20 mouse cellular contexts compared by ENCODE assay signal in the genomic region with DNA sequence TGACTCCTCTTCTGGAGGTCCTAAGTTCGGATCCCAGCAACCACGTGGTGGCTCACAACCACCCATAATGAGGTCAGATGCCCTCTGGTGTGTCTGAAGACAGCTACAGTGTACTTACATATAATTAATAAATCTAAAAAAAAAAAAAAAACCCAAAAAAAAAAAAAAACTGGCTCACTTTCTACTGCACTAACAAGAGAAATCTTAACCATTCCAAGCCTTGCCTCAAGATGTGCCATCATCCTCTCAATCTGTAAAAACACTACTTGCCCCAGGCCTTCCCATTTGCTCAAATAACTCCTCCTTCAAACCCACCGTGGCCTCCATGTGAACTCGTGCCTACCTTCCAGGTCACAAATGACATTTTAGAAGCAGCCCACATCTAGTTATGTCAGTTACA. TPM values are rescaled to one million over a fixed set of nuclear protein-coding genes. Genes with fewer than 3 reads are reported as not detected.
DNase-seq lines count a peak whose midpoint lies in the region; ATAC-seq and TF ChIP-seq lines count a peak whose summit lies in the region.
"Had no signal": no experiment of that assay in that cellular context is flagged by ENCODE, and none has a peak within 500 bp of the region (broad histone marks: within the 10 kb centered on the region; RNA-seq: fewer than 3 reads in every experiment).

No protein-coding gene starts in this region.

- H3K79me2 ChIP-seq in CH12.LX (replicated peaks; ENCODE audit: control insufficient read depth, extremely low read depth, insufficient read depth, poor library complexity, severe bottlenecking), result peaks cover 81% of the 10 kb centered on the region

- ATAC-seq in kidney, embryonic 16.5 days (ENCODE audit: low FRiP score, low TSS enrichment), result no peak
- ATAC-seq: CD4-positive, CD25-positive, alpha-beta regulatory T cell, adult 4 months; forebrain, embryonic 16.5 days had no signal

- dilution Hi-C loops in CH12.LX (cut with MboI; ENCODE audit: extremely low pct_ligation_motif_present, extremely low pct_unique_long_range_greater_than_20kb, low sequenced_read_pairs), result no loop called here

- no peak for DNase-seq in kidney, adult 9 months
- DNase-seq in CH12.LX (ENCODE audit: extremely low read depth), result no peak
- DNase-seq in ovary, postnatal 14 days (ENCODE audit: low spot score), result no peak
- DNase-seq in lung, postnatal 14 days, result no peak
- DNase-seq: adrenal gland, postnatal 10 days; cerebellum, adult 11 months; cerebellum, adult 8-10 months; cerebellum, postnatal 14 days; gastrocnemius, postnatal 14 days; heart, postnatal 36 days had no signal

- peak; percentile 47 for TF ChIP-seq POLR2A in CH12.LX (IDR thresholded peaks at IDR 0.05; ENCODE audit: low read depth, low read length)
- TF ChIP-seq POLR2A in embryonic fibroblast, embryonic 13.5 days (IDR thresholded peaks at IDR 0.05; ENCODE audit: low read depth, low read length), result no peak

- no peak for TF ChIP-seq RAD21 in CH12.LX (IDR thresholded peaks at IDR 0.05; ENCODE audit: low read depth, low read length)

- 70% methylated on average over 4 of the region's 4 CpGs for WGBS in kidney, embryonic 16.5 days

- H3K27ac ChIP-seq in kidney, embryonic 16.5 days (ENCODE audit: low read length), result 0 out of 2 replicates have a peak overlapping the region, but pooled peaks have one; percentile 13
- H3K27ac ChIP-seq in CH12.LX (ENCODE audit: insufficient read depth, low read depth), result 0 out of 2 replicates have a peak overlapping the region, but pooled peaks have one; percentile 4
- no peak overlapping the region for H3K27ac ChIP-seq in embryonic fibroblast, embryonic 13.5 days (ENCODE audit: insufficient read depth, low read length)
- H3K27ac ChIP-seq: embryonic facial prominence, embryonic 12.5 days; forebrain, embryonic 12.5 days; heart, embryonic 13.5 days; hindbrain, embryonic 15.5 days had no signal

- H3K9me3 ChIP-seq in kidney, embryonic 16.5 days (ENCODE audit: low read length), result no peaks in the 10 kb centered on the region
- H3K9me3 ChIP-seq in CH12.LX (replicated peaks; ENCODE audit: low read length), result no peaks in the 10 kb centered on the region
- no peaks in the 10 kb centered on the region for H3K9me3 ChIP-seq in E14TG2a.4 (ENCODE audit: low read length)
- H3K9me3 ChIP-seq: embryonic facial prominence, embryonic 12.5 days; forebrain, embryonic 12.5 days; G1E; heart, embryonic 13.5 days; hindbrain, embryonic 15.5 days had no signal

- H3K27me3 ChIP-seq in kidney, embryonic 16.5 days (ENCODE audit: insufficient read depth, low read length), result no peaks in the 10 kb centered on the region
- H3K27me3 ChIP-seq in CH12.LX (replicated peaks) (no peaks in the 10 kb centered on the region), E14TG2a.4 (ENCODE audit: insufficient read depth, low read length) (no peaks in the 10 kb centered on the region)
- H3K27me3 ChIP-seq: embryonic facial prominence, embryonic 12.5 days; forebrain, embryonic 12.5 days; heart, embryonic 13.5 days; hindbrain, embryonic 15.5 days had no signal

- no peak overlapping the region for H3K9ac ChIP-seq in kidney, embryonic 16.5 days (replicated peaks; ENCODE audit: low read length)
- H3K9ac ChIP-seq in CH12.LX (ENCODE audit: insufficient read depth, low read depth), result peak overlapping the region; percentile 39; the same call in 1 of the 2 replicates
- H3K9ac ChIP-seq: embryonic facial prominence, embryonic 12.5 days; forebrain, embryonic 12.5 days; hindbrain, embryonic 15.5 days had no signal

- no peak for TF ChIP-seq EP300 in CH12.LX (IDR thresholded peaks at IDR 0.05; ENCODE audit: low read length)

- no peak overlapping the region for H3K4me3 ChIP-seq in kidney, embryonic 16.5 days (ENCODE audit: low read length)
- no peak overlapping the region for H3K4me3 ChIP-seq in CH12.LX (replicated peaks in 1 of 3; ENCODE audit: low read depth in 2 of 3, low read length in 2 of 3, poor library complexity in 1 of 3)
- H3K4me3 ChIP-seq in E14TG2a.4 (replicated peaks; ENCODE audit: low read length), result peak overlapping the region; percentile 99
- H3K4me3 ChIP-seq in embryonic fibroblast, embryonic 13.5 days (ENCODE audit: insufficient read depth, low read length), result 0 out of 2 replicates have a peak overlapping the region, but pooled peaks have one; percentile 11
- H3K4me3 ChIP-seq: embryonic facial prominence, embryonic 12.5 days; forebrain, embryonic 12.5 days; heart, embryonic 13.5 days; hindbrain, embryonic 15.5 days had no signal

- H3K4me1 ChIP-seq in kidney, embryonic 16.5 days (ENCODE audit: insufficient read depth, low read length), result peaks cover 37% of the 10 kb centered on the region
- H3K4me1 ChIP-seq in CH12.LX (ENCODE audit: control insufficient read depth in 1 of 2, insufficient read depth in 2 of 2) (peaks cover 6 to 53% of the 10 kb centered on the region in 2 experiments), E14TG2a.4 (replicated peaks; ENCODE audit: low read depth, low read length) (peaks cover 80% of the 10 kb centered on the region)
- peaks cover 10% of the 10 kb centered on the region for H3K4me1 ChIP-seq in embryonic fibroblast, embryonic 13.5 days (ENCODE audit: control insufficient read depth, insufficient read depth, low read length)

- no peak overlapping the region for H3K4me2 ChIP-seq in kidney, embryonic 16.5 days (replicated peaks; ENCODE audit: low read depth, low read length)
- peak overlapping the region; percentile 52 for H3K4me2 ChIP-seq in CH12.LX (ENCODE audit: insufficient read depth, low read depth, poor library complexity, severe bottlenecking)
- H3K4me2 ChIP-seq: embryonic facial prominence, embryonic 12.5 days; hindbrain, embryonic 15.5 days had no signal

- H3K36me3 ChIP-seq in kidney, embryonic 16.5 days (ENCODE audit: insufficient read depth, low read length), result peaks cover 4% of the 10 kb centered on the region; the same call in 1 of the 2 replicates
- H3K36me3 ChIP-seq in CH12.LX (replicated peaks in 1 of 2; ENCODE audit: control insufficient read depth in 1 of 2, insufficient read depth in 1 of 2, low read length in 1 of 2) (peaks cover 10 to 61% of the 10 kb centered on the region in 2 experiments), E14TG2a.4 (ENCODE audit: insufficient read depth, low read length) (peaks cover 70% of the 10 kb centered on the region)

- TF ChIP-seq CTCF in CH12.LX (conservative IDR thresholded peaks at IDR 0.05 in 1 of 2, IDR thresholded peaks at IDR 0.05 in 1 of 2; ENCODE audit: low read depth in 2 of 2, low read length in 2 of 2) (no peak), E14TG2a.4 (conservative IDR thresholded peaks at IDR 0.05; ENCODE audit: low read length) (no peak)
- TF ChIP-seq CTCF in embryonic fibroblast, embryonic 13.5 days (IDR thresholded peaks at IDR 0.05; ENCODE audit: borderline replicate concordance, insufficient read depth, low read length), result no peak

- in situ Hi-C loops in CH12.LX (cut with MboI; ENCODE audit: low pct_ligation_motif_present, low pct_unique_long_range_greater_than_20kb, low sequenced_read_pairs), result no loop called here

TF ChIP-seq in CH12.LX, 34 proteins besides CTCF, POLR2A, EP300 and RAD21:
- TF ChIP-seq ZNF384 (IDR thresholded peaks at IDR 0.05; ENCODE audit: low read depth, low read length), result peak; percentile 61
- TF ChIP-seq MAFK (IDR thresholded peaks at IDR 0.05; ENCODE audit: insufficient replicate concordance, low read length), result no peak
- peak; percentile 1; the same call in 1 of the 2 replicates for TF ChIP-seq MYC (IDR thresholded peaks at IDR 0.05; ENCODE audit: low read depth, low read length)
- TF ChIP-seq MXI1 (IDR thresholded peaks at IDR 0.05; ENCODE audit: low read depth, low read length), result peak; percentile 39; the same call in 1 of the 2 replicates

RNA-seq across cellular contexts. Expression of gene Hspa4, which starts 3.4 kb away (rescaled TPM):
- polyA plus RNA-seq in kidney, embryonic 16.5 days (2015; fragmentation: Nextera tagmentation; extraction: Ambion mirVana), result 82.7 and 85.1 TPM in 2 replicates
- total RNA-seq in CH12.LX (2012; rRNA removed) (184 and 238 TPM in 2 replicates), CH12.LX (2014; rRNA removed) (363 and 438 TPM in 2 replicates)
- 529 and 585 TPM in 2 replicates for polyA plus RNA-seq in CH12.LX (2012; ENCODE audit: insufficient read length, low read depth)
- 229 and 302 TPM in 2 replicates for polyA plus RNA-seq in embryonic fibroblast, embryonic 13.5 days (2011; ENCODE audit: insufficient read length, low read depth, missing spikeins)

RNA-seq across cellular contexts. Expression of gene Zcchc10, which starts 27.6 kb away (rescaled TPM):
- 19.1 and 25.4 TPM in 2 replicates for polyA plus RNA-seq in kidney, embryonic 16.5 days (2015; fragmentation: Nextera tagmentation; extraction: Ambion mirVana)
- total RNA-seq in CH12.LX (2012; rRNA removed) (4.9 and 8.7 TPM in 2 replicates), CH12.LX (2014; rRNA removed) (20.7 and 24.3 TPM in 2 replicates)
- polyA plus RNA-seq in CH12.LX (2012; ENCODE audit: insufficient read length, low read depth), result 72.4 and 74.2 TPM in 2 replicates
- polyA plus RNA-seq in embryonic fibroblast, embryonic 13.5 days (2011; ENCODE audit: insufficient read length, low read depth, missing spikeins), result 17.8 and 22.8 TPM in 2 replicates

RNA-seq across cellular contexts. Expression of gene Aff4, which starts 53.8 kb away (rescaled TPM):
- 16.8 and 25.8 TPM in 2 replicates for polyA plus RNA-seq in kidney, embryonic 16.5 days (2015; fragmentation: Nextera tagmentation; extraction: Ambion mirVana)
- total RNA-seq in CH12.LX (2012; rRNA removed) (19.8 and 24.0 TPM in 2 replicates), CH12.LX (2014; rRNA removed) (22.1 and 25.7 TPM in 2 replicates)
- 50.6 and 51.4 TPM in 2 replicates for polyA plus RNA-seq in CH12.LX (2012; ENCODE audit: insufficient read length, low read depth)
- polyA plus RNA-seq in embryonic fibroblast, embryonic 13.5 days (2011; ENCODE audit: insufficient read length, low read depth, missing spikeins), result 317 and 343 TPM in 2 replicates

Comparison
In these comparisons a context has a peak if more than half of its experiments do, and no peak if none do; other contexts are left out.
1. H3K4me3 ChIP-seq: peak in E14TG2a.4 (single experiment) and embryonic fibroblast, embryonic 13.5 days (single experiment); none in kidney, embryonic 16.5 days (single experiment) and CH12.LX (0 of 3).